Mouse (Mus musculus) liver, postnatal 0 days (tissue): ENCODE results near the gene Inpp5d.

Source experiments
- CTCF ChIP-seq: sonication (generic); IDR thresholded peaks from 2 replicates; pipeline ENCODE4 v1.5.1; 2016; ENCODE audit warnings: antibody characterized with exemption, low read depth
- EP300 ChIP-seq: IDR thresholded peaks from 2 replicates; pipeline ENCODE4 v1.6.1; 2016; ENCODE audit warnings: antibody characterized with exemption, low read depth, mild to moderate bottlenecking

- no peak for TF ChIP-seq CTCF
- no peak for TF ChIP-seq EP300
Observed at GRCm38 (mm10) chr1:87686351-87686750, 66.2 kb downstream of the Inpp5d start.
